Mouse (Mus musculus) brain, embryonic 18.5 days (tissue): ENCODE data around the gene Ttc17.
A peak's percentile ranks its signal among the peaks of the same experiment; 100 is the strongest.
"Not testable (repeated sequence)": the region's sequence is repeated elsewhere in the genome, so short reads cannot be mapped to it uniquely, and the experiment has no call there.

ENCODE experiments used
- DNase-seq: peaks from one replicate; pipeline ENCODE4 v3.0.0-alpha.2; 2012; ENCODE audit warnings: low read depth, low spot score

The Ttc17 gene

DNA sequence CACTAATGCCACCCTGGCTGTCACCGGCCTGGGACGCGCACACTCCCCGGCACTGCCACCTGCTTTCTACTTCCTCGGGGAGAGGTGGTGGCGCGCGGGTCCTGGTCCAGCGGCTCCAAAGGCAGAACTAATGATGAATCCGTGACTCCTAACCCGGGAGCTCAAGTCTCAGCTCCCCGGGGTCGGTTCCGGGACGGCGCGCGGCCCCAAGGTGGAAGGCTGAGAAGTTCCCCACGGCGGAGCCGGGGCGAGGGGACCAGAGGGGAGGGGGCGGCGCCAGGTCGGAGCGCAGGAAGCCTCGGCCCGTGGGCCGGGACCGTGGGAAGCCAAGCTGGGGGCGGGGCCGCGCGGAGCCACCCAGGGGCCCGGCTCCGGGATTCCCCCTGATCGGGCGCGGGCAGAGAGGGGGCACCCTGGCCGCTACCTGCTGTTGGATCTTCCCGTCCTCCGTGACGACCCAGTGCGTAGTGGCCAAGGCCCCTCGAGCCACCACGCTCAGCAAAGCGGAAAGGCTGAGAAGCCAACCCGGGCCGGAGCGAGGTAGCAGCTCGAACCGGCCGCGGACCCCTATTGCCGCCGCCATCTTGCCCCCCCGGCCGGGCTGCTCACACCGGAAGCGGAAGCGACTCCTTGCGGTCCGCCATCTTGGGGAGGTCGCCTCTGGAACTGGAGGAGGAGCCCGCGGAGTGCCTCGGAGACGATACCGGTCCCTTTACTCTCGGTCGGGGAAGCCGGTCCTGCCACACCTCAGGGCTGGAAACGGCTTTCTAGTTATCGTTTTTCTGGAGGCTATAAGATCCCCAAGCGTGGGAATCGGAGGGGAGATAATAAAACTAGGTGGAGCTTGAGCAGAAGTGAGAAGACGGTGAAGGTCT is at the start of gene Ttc17:
Gene Ttc17 (minus strand): TSS at position 607 of the 875 bp plus-strand sequence.
- DNase-seq, result peak; percentile 74

DNA sequence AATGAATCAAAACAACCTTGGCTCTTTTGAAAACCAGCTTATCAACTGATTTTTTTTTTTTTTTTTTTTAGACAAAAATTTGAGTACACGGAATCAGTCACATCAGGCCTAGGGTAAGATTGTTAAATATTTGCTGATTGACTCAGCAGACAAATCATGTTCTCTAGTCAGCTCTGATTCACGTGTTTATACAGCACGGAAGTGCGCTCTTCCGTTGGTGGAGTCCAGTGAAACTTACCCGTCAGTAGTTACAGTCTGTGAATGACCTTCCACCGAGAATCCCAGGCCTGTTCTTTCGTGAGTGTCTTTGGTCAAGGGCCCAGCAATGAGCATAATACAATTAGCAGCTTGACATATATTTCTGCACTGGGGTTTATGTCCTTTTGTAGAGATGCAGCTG is 43.2 kb upstream of the Ttc17 start:
- no peak for DNase-seq

DNA sequence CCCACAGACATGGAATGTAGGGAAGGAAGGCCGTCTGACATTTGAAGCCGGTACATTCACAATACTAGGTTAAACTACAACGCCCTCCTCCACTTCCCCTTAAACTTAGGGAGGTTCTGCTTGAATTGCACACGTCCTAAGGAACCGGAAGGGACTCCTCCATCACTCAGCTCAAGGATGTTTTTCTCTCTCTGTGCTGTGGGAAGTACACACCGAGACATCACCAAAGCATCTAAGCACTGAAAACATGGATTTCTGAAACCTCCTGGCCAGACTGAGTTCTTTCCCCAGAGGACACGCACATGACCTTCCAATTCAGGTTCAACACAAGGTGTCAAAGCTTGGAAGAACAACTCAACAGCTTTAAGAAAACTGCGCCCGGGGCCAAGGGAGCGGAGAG is 30.5 kb upstream of the Ttc17 start:
- no peak for DNase-seq

DNA sequence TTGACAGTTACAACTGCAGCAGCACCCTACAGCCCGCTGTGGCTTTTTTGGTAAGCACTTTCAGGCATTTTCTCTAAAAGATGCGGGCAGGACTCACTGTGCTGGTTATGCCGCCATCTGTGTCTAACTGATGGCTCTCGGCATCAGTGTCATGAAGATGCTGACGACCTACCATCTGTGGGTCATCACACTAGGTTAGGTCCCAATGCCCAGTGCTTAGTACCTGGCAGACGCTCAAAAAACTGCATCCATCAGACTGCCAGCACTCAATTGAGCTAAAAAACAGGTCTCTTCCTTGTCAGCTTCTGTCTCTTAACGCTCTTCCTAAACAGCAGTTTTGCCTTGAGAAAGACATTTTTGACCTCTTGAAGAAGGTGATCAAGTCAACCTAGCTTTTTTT is 29.0 kb upstream of the Ttc17 start:
- DNase-seq, result no peak

DNA sequence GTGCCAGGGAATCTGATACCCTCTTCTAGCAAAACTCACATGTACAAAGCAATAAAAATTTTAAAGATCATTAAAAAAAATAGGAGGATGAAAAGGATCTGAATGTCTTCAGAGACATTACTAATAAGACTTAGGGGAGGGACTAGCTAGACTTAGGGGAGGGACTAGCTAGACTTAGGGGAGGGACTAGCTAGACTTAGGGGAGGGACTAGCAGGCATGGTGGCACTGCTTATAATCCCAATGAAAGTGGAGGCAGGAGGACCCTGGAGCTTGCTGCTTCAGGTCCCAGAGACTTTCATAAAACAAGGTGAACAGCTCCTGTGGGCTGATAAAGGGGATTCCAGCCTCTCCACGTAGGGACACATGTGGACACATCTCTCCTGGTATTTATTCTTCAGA is 28.3 kb upstream of the Ttc17 start:
- no peak for DNase-seq

DNA sequence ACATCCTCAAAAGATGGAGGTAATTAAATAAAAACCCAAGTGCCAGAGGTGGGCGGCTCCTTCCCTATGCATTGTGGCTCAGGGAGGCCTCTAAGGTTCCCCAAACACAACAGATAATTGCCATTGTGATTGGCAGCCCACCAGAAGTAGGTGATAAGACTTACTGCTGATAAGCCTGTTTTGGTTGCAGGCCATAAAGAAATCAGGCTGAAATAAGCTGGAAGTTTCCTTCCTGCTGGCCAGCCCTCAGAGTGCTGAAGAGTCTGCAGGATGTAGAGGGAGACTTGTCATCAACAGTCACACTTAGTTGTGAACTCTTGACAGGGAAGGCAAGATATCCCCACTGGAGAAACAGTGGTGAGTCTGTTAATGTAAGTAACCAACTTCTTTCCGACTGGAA is 25.7 kb upstream of the Ttc17 start:
- DNase-seq, result no peak

DNA sequence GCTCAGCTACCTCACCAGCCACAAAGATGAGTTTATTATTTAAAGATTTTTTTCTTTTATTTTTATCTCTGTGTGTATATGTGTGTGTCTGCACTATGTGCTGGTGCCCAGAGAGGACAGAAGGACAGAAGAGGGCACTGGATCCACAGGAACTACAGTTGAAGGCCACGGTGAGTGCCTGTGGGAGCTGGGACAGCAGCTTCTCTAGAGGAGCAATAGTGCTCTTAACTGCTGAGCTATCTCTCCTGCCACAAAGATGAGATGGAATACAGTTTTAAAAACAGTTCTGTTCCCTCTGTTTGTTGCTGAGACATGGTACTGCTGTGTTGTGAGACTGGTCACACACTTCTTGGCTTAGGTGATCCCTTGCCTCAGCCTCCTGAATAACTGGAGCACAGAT is 22.0 kb upstream of the Ttc17 start:
- DNase-seq, result no peak

DNA sequence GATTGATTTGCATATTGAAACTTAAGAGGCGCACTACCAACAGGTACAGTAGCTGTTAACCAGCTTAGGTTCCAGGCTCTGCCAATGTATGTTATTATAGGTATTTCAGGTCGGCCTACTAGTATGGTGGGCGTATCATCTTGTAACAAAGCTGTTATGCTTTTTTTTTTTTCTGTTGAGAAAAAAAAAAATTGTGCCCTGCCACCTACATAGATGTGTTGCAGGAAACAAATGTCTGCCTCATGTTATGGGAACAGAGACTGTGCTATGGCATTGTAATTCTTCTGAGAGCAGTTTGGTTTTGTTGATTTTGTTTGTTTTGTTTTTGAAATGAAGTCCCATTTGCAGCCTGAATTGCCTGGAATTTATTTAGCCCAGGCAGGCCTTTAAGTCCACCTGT is 952 bp upstream of the Ttc17 start:
- DNase-seq, result no peak

DNA sequence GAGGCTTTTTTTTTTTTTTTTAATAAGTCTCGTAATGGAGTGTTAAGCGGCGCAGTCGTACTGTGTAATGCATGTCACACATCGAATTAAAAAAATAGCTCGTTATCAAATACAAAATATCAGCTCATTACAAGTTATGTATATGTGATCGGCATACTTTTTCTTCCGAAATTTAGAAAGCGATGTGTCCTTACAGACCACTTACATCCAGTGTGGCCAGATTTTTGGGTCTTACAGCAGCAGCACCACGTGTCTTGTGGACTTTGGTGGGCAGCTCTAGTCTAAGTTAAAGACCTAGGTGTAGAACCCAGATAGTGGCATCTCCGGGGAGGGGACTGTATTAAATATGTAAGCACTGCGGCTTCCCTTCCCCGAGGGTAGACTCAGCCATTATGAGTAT is 532 bp upstream of the Ttc17 start:
- DNase-seq, result no peak

DNA sequence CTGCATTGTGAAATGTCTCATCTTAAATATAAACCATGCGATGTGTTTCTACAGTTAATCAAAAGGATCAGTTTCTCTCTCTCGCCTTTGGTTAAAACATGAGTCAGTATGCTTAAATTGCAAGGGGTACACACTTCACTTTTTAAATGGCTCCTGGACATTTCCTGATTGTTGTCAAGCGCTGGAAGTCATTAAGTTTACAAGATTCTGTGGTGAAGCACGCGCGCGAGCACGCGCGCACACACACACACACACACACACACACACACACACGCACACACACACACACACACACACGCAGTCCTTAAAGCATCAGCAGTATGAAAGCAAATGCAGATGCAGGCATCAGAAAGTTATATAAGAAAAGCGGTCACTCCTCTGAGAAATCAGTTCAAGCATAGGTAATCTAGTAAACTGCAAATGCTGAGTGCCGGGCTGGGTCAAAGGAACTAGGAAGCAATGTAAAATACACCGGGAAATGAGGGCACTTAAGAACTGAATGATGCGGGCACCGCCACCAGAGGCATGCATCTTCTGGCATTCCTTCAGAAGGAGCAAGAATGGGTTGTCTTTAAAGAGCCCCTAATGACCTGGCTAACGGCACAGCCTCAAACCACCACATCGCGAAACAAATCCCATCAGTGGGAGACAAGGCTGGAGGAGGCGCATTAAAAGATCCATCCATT is 949 bp downstream of the Ttc17 start:
- DNase-seq, result peak; percentile 4

DNA sequence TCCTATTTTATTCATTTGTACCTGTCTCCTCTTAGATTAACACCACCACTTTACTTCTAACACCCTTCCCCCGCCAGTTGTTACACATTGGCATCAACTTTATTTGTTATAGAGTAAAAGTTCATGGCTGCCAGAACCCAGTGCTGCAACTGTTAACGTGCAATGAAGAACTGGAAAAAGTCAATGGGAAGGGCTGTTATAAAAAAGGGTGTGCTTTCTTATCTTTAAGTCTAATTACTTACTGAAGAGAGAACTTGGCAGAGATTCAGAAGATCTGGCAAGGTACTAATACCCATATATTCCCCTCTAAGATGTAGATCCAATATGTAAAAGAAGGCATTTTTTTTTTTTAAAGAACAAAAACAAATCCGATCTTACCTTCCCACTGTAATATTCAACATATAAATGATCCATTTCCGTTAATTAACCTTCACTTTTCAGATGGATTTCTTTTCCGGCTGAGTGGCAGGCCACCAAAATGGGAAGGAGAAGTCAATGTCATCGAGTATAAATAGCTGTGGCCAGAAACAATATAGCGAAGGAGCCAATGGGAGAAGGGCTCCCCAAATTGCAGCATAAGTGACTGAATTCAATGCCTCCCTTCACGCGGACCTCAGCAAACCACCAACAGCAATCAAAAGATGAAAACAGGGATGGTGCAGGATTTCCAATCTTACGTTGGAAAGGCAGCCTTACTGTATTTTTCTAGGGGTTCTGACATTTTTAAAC is 1.8 kb downstream of the Ttc17 start:
- no peak for DNase-seq

DNA sequence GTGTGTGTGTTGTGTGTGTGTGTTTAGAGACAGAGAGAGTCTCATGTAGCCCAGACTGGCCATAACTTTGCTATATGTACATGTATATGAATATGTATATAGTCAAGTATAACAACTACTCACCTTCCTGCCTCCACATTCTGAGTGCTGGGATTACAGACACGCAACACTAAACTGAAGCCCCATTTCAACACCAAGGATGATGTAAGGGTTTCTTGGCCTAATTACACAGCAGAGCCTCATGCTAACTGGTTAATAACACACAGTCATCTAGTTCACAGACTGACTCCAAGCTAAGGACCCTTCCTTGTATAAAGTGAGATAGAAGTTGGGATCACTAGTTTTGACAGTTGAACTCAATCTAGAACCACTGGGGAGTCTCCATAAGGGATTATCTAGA is 3.9 kb downstream of the Ttc17 start:
- no peak for DNase-seq

DNA sequence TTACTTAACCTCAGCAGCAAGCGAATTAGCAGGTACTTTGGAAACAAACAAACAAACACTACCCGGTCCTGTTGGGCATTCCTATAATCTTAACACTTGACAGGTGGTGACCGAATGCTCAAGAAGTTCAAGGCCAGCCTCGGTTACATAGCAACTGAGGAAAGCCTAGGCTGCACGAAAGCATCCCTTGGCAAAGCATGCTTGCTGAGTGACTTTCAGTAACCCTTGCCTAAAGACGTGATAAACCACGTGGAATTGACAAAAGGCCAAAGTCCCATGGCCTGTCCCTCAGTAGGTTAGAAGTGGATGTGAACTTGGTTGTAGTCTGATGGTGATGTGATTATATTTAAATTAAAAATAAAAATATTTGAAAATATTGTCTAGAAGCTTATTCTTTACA is 4.4 kb downstream of the Ttc17 start:
- DNase-seq, result no peak

DNA sequence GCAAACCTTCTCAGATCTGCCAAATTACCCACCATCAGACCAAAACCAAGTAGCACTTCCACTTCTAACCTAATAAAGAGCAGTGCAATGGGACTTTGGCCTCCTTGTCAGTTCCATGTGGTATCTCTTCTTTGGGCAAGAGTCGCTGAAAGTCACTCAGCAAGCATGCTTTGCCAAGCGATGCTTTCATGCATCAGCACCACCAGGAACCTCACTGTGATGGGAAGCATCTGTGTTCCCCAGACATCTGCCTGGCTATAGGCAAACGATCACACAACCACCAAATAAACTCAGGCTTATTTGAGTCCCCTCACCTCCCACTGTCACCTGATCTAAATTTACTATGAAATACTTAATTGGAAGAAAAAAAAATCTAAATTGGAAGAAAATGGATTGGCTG is 5.5 kb downstream of the Ttc17 start:
- DNase-seq, result no peak

DNA sequence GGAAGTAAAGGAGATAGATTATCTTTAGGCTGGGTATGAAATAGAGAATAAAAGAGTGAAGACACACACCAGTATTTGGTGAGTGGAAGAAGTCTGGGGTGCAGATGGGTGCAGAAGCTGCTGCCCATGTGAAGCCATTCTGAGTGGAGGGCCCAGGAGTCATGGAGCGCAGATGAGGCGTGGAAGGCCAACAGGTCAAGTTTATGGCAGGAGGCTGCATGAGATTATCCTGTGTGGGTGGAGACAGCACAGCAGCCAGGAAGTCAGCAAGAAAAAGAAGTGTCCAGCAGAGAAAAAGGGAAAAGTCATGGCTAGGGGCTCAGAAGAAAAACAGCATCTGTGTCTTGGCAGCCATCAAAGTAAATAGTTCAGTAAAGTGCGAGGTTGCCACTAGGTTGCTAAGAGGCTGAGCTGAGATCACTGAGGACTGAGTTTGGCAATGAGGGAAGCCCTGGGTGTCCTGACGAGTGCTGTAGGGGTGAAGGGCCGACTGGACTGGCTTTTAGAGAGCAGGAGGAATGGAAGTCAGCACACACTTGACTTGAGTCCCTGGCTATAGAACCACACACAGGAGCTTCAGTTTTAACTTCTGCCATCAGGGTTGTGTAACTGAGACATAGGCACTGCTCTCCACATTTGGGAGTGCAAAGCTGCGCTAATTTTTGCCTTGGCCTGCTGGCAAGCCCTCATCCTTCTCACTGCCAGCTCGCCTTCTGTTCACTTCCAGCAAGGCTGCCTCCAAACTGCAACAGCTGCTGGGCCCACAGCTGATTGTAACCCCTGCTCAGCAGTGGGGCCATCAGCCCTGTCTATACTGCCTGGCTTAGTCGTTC is 8.1 kb downstream of the Ttc17 start:
- peak; percentile 2 for DNase-seq

DNA sequence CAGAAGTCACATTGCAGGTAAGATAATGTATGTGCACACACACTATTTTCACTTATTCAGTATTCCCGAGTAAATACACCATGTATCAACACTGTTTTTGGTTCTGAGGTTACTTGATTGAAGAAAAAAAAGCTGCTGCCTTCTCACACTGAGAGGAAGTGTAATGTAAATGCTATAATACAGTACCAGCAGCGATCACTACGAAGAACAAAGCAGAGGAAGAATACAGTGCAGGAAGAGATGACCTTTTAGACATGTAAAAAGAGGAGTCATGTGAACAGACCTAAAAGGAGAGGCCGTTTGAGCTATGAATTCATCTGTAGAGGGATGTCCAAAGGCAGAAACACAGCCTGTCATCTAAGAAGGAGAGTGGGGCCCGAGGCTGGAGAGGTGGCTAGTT is 9.0 kb downstream of the Ttc17 start:
- no peak for DNase-seq

DNA sequence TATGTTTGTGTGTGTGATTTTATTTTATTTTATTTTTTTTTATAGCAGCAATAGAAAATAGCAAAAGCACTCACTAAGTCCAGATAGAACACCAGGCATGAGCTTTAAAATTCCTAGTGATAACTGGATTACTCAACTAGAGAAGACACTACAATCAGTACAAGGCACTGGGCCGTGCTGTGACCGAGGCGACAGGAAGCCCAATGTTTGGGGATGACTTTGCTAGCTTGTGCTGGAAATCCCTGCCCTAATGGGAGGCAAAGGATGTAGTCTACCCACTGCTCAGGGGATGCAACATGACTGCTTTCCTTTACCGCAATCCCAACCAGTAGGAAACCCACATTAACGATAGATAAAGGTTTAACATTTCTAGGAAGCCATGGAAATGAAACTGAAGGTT is 10.2 kb downstream of the Ttc17 start:
- DNase-seq, result no peak

DNA sequence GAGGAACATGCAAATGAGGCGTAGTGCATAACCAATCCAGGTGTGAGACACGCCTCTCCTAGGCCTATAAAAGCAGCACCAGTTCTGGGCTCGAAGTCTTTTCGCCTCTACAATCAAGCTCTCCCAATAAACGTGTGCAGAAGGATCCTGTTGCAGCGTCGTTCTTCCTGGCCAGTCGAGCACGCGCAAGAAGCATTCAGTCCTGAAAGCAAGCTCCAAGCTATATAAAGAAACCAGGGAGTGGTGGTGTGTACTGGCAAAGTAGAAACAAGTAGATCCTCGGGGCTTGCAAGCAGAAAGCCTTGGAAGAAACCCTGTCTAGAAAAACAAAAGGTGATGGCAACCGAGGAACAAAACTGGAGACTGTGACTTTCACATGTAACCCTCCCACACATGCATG is 15.4 kb downstream of the Ttc17 start:
- not testable (repeated sequence) for DNase-seq

DNA sequence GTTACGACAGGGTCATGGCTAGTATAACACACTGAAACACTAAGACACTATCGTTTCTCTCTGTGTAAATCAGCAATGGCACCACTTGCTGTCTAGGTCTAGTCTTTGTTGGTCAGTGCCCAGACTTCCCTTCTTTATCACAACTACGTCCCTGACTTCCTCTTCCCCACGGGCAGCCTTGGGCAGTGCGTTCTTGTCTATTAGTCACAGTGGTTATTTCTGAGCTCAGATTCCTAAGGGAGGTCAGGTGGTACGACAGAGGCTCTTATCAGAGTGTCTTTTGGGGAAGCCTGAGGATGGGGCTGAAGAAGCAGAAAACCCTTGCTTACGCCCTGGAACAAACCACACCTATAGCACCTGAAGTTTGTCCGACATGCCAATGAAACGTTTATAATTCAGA is 17.5 kb downstream of the Ttc17 start:
- DNase-seq, result no peak

DNA sequence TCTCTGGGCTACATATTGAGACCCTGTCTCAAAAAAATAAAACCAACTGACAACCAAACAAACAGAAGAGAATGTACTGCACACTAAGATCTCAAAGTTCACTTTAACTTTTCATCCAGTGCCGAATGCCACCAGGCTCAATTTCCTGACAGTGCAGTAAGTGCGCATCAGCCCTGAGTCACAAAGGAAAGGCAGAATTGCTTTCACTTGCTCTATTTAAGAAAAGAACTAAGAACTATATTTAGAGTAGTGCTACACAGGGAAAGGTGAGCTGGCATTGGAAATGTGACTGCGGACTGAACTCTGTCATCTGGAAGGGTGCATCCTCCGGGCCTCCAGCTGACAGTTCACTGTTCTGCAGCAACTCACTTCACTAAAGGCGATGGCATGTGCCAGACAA is 18.6 kb downstream of the Ttc17 start:
- no peak for DNase-seq

DNA sequence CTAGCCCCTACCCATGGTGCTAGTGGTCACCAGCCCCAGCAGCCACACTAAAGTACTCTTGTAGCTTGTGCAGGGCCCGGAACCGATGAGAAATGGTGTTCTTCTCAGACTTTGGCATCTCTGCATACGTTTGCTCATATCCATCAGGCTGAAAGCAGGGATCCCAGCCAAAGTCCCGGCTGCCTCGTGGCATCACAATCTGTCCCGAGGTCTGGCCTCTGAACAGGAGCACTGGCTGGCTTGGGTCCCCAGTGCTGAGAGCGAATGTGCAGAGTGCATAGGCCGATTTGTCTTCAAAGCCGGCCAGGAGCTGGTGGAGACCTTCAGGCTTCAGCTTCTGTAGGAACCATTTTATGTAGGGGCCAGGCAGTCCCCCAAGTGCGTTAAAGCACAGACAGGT is 22.0 kb downstream of the Ttc17 start:
- not testable (repeated sequence) for DNase-seq
